Mouse (Mus musculus) CH12.LX (cell line): Measurements from ENCODE around the gene Cbfa2t2.

ENCODE experiments used
- MAX ChIP-seq: IDR thresholded peaks from 2 replicates; pipeline ENCODE4 v1.6.1; 2011; ENCODE audit warnings: low read length, improper control_type of control experiment
- MXI1 ChIP-seq: IDR thresholded peaks from 2 replicates; pipeline ENCODE4 v1.6.1; 2011; ENCODE audit warnings: mild to moderate bottlenecking, low read depth, low read length, improper control_type of control experiment

DNA sequence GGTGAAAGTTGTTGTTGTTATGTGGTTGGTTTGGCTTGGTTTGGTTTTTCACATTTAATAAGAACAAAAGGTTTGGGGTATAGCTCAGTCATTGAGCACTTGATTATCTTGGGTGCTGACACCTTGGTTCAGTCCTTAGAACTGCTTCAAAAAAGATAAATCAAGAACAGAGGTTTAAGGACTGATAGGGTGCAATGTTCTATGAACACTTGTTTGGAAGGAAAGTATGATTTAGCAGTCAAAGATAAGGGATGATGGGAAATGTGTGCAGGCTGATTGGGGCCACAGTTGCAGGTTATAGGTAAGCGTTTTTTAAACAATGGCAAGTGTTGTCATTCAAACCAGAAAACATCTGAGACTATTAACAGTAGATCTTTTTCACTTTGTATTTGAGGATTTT, 17.8 kb downstream of the Cbfa2t2 start:
- TF ChIP-seq MAX (no peak), MXI1 (no peak)
